Mouse (Mus musculus) splenic B cell, adult 2 months (primary cell): Measurements from ENCODE around the gene Dgkb.

Source experiments
- DNase-seq: peaks from one replicate; pipeline ENCODE4 v3.0.0-alpha.2; 2011; ENCODE audit warnings: low read depth, low spot score
- H3K27me3 ChIP-seq: 2 replicates; pipeline ENCODE4 v1.6.1; 2012; ENCODE audit warnings: mild to moderate bottlenecking, low read length, moderate library complexity, mixed read lengths; ENCODE audit not compliant: control insufficient read depth, poor library complexity, insufficient read depth, severe bottlenecking
- H3K36me3 ChIP-seq: 2 replicates; pipeline ENCODE4 v1.6.1; 2012; ENCODE audit warnings: mild to moderate bottlenecking, low read length, moderate library complexity, mixed read lengths; ENCODE audit not compliant: control insufficient read depth, poor library complexity, insufficient read depth, severe bottlenecking

Dgkb gene

DNA sequence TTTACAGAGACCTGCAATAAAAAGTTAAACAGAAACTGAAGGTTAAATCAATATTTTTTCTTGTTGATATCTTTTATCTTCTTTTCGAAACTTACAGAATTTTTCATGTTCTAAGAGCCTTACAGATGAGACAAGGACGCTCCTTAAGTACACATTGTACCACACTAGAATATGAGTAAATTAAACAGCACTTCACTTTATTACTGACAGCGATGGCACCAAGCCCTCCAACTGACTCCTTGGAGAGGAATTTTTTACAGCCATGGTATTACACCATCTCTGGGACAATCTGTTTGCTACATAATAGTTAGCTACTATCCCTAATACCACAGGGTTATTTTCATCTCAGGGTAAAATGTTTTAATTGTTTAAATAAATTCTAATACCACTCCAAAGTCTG lies 556.6 kb downstream of the Dgkb start:
- Histone ChIP-seq H3K27me3 (no peaks in the 10 kb centered on the region), H3K36me3 (no peaks in the 10 kb centered on the region)
- no peak for DNase-seq

DNA sequence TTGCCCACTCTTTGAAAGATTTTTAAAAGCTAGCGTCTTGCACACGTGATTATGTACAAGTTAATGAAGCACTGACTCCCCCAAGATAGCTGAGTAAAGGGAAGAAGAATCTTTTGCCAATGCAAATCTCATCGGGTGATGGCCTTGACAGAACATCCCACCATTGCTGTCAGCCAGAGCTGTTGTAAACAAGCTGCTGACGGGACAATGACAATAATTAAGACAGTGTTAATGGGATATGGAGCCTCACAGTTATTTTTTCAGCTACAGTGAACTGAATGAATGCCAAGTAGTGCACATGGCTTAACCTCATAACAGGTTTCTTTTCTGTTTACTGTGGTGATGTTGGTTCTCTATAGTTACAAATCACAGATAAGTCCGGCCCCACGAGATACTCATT lies 568.4 kb downstream of the Dgkb start:
- H3K27me3 ChIP-seq = no peaks in the 10 kb centered on the region
- no peak for DNase-seq
- H3K36me3 ChIP-seq = no peaks in the 10 kb centered on the region

- DNase-seq = no peak
- Histone ChIP-seq H3K36me3 (no peaks in the 10 kb centered on the region), H3K27me3 (no peaks in the 10 kb centered on the region)
These were observed 569.5 kb downstream of the Dgkb start for GRCm38 (mm10) chr12:38386991-38387390.

DNA sequence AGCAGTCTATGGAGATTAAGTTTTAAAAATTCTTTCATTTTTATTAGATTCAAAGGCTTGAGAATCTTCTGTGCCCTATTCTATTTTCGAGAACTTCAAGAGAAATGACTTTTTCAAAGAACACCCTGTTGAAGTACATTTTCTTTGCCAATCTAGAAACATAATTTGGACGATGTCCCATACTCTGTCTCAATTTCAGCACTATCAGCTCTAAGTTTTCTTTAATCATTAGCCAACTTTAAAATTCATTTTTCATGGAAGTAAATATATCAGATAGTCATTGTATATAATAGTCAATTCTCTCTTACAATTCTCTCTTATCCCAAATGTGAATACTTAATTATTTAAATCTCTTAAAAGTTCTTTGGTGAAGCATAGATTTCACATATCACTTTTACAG lies 570.1 kb downstream of the Dgkb start:
- no peaks in the 10 kb centered on the region for H3K27me3 ChIP-seq
- no peak for DNase-seq

GRCm38 (mm10) chr12:38388243-38388642 lies 570.7 kb downstream of the Dgkb start:
- Histone ChIP-seq H3K36me3 (no peaks in the 10 kb centered on the region), H3K27me3 (no peaks in the 10 kb centered on the region)
- no peak for DNase-seq

More for the DNA sequence above, 570.1 kb downstream of the Dgkb start:
- no peaks in the 10 kb centered on the region for H3K36me3 ChIP-seq

- Histone ChIP-seq H3K36me3 (no peaks in the 10 kb centered on the region), H3K27me3 (no peaks in the 10 kb centered on the region)
- DNase-seq = no peak
These were observed 580.3 kb downstream of the Dgkb start for GRCm38 (mm10) chr12:38397754-38398312.

- H3K36me3 ChIP-seq = no peaks in the 10 kb centered on the region
- DNase-seq = no peak
- no peaks in the 10 kb centered on the region for H3K27me3 ChIP-seq
These were observed 582.6 kb downstream of the Dgkb start for GRCm38 (mm10) chr12:38400089-38400488.

DNA sequence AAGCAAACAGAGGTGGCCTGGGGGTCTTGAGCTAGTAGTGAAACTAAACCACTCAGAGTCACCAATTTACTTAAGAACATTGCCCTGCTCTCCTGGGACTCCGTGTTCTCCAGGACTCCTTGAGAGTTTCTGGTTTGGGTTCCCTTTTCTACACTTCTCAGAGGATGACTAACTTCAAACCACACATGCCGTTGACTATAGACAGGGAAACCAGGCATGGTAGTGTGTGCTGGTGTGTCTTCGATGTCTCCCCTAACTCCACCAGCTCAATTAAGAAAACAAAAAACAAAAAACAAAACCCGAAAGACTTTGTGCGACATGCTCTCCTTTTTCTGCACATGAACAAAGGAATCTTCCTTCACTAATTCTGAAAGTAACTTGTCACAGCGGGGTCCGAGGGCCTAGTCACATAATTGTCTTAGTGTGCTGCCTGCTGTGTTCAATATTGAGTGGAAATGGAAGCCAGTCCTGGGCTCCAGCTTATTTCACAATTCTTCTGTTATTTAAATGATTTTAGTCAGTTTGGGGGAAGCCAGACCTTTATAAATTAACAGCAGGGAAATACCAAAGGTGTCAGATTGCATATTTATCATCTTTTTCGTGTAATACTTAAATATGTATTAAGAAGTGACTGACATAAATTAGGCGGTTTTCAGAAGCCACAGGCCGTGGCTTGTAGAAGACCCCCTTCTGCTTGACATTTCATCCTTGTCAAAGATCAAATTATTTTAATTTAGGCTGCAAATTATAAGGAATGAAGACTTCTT lies 618.0 kb downstream of the Dgkb start:
- no peaks in the 10 kb centered on the region for H3K27me3 ChIP-seq
- no peaks in the 10 kb centered on the region for H3K36me3 ChIP-seq
- DNase-seq = no peak

GRCm38 (mm10) chr12:38436131-38436436 lies 618.6 kb downstream of the Dgkb start:
- no peak for DNase-seq
- H3K27me3 ChIP-seq = no peaks in the 10 kb centered on the region
- no peaks in the 10 kb centered on the region for H3K36me3 ChIP-seq

DNA sequence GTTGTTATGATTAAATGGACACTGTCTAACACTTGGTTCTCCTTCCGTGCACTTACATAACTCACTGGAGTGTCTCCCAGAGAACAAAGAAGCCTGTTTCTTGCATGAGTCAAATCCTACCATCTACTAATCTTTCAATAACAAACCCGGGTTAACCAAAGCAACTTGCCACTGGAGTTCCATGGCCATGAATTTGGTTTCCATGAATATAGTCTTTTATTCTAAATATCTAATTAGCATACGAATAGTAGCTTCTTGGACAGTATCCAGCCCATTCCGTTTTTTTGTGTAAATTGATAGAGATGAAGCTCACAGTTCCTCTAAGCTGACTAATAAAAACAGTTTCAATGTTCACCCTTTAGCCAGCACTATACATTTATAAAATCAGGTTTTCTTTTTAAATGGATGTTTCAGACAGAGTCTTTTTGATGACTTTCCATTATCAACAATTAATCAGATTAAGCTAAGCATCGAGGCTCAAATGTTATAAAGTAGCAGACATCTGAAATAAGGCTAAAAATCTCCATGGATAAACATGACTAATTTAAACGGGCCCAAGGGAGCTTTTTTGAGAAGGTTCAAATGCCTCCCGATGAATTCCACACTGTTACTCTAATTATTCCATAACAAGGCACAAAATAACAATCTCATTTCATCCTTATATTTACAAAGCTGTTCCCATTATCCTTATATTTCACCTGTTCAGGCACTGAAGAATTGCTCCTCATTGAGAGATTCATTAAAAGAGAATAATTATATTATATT lies 633.0 kb downstream of the Dgkb start:
- no peak for DNase-seq
- Histone ChIP-seq H3K27me3 (no peaks in the 10 kb centered on the region), H3K36me3 (no peaks in the 10 kb centered on the region)

DNA sequence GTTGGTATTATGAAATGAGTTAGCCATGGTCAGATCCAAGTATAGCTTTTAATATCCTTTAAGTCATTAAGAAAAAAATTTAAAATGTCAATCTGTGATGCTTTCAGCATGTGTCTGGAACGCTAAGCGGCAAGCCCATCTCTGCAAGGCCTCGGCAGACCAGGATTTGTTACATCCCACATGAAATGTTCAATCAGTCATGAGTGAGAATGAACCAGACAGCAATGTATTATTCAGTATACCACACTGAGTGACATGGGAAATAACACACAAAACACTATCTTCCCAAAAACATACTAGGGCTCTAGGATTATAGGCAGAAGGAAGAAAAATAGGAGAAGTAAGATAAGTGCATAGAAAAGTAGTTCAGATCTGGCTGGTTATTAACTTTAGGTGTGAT lies 634.2 kb downstream of the Dgkb start:
- no peak for DNase-seq
- no peaks in the 10 kb centered on the region for H3K36me3 ChIP-seq
- no peaks in the 10 kb centered on the region for H3K27me3 ChIP-seq

- no peak for DNase-seq
- Histone ChIP-seq H3K27me3 (no peaks in the 10 kb centered on the region), H3K36me3 (no peaks in the 10 kb centered on the region)
These were observed 650.7 kb downstream of the Dgkb start for GRCm38 (mm10) chr12:38468191-38468590.

DNA sequence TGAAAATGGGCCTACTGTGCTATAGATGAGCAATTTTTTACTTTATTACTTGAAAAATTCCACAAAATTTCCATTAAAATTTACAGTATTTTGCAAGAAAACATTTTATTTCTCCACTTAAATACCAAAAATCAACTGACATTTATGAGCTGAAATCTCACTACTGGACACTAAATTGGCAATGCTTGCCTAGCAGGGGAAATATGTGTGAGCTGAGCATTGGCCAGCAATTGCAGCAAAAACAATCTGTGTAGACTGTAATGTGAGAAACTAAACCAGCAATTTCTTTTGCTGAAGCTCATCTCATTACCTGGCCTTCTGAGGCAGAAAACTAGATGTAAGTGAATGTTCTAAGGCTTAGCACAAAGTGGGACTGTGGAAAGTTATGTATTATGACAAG lies 651.1 kb downstream of the Dgkb start:
- DNase-seq = no peak
- Histone ChIP-seq H3K36me3 (no peaks in the 10 kb centered on the region), H3K27me3 (no peaks in the 10 kb centered on the region)

DNA sequence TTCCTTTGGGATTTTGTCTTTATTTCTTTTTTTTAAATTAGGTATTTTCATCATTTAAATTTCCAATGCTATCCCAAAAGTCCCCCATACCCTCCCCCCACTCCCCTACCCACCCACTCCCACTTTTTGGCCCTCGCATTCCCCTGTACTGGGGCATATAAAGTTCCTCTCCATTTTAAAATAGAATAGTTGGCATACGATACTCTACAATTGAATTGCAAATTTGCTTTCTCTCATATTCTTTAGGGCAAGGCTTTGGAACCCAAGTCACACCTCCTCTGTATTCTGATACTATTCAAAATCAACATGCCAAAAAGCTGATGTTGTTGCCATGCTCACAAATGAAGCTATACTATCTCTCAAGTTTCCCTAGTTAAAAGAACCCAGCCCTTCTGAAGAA lies 679.7 kb downstream of the Dgkb start:
- H3K27me3 ChIP-seq = no peaks in the 10 kb centered on the region
- no peak for DNase-seq
- no peaks in the 10 kb centered on the region for H3K36me3 ChIP-seq

GRCm38 (mm10) chr12:38500931-38501330 lies 683.4 kb downstream of the Dgkb start:
- Histone ChIP-seq H3K27me3 (no peaks in the 10 kb centered on the region), H3K36me3 (no peaks in the 10 kb centered on the region)
- DNase-seq = no peak
